Mouse (Mus musculus) kidney, embryonic 16.5 days (tissue): ENCODE measurements at regions not wholly inside any gene's neighbourhood (a gene's known extent, or its start where the extent isn't known, plus 50 kb on each side); places are given as distances from the start of the nearest gene placed in this dataset.
A peak's percentile ranks its signal among the peaks of the same experiment; 100 is the strongest.
"Not testable (repeated sequence)": the region's sequence is repeated elsewhere in the genome, so short reads cannot be mapped to it uniquely, and the experiment has no call there.

ENCODE experiments used
- ATAC-seq: fragments of 200-750 bp; cut with Nextera tagmentation; 2 replicates; pipeline ENCODE4 v1.8.0; 2017; ENCODE audit warnings: moderate TSS enrichment; ENCODE audit not compliant: low FRiP score, low TSS enrichment
- H3K27ac ChIP-seq: fragments of 300-500 bp; sonication (generic); 2 replicates; pipeline ENCODE4 v1.5.1; 2014; ENCODE audit warnings: low read length
- H3K27me3 ChIP-seq: fragments of 300-500 bp; sonication (generic); 2 replicates; pipeline ENCODE4 v1.6.1; 2014; ENCODE audit warnings: low read length, control low read depth, mixed read lengths; ENCODE audit not compliant: insufficient read depth
- H3K36me3 ChIP-seq: fragments of 300-500 bp; sonication (generic); 2 replicates; pipeline ENCODE4 v1.6.1; 2014; ENCODE audit warnings: low read length, control low read depth, mixed read lengths; ENCODE audit not compliant: insufficient read depth
- H3K4me1 ChIP-seq: fragments of 300-500 bp; sonication (generic); 2 replicates; pipeline ENCODE4 v1.6.1; 2014; ENCODE audit warnings: low read length, control low read depth, mixed read lengths; ENCODE audit not compliant: insufficient read depth
- H3K4me2 ChIP-seq: fragments of 300-500 bp; sonication (generic); replicated peaks from 2 replicates; pipeline ENCODE4 v1.6.1; 2014; ENCODE audit warnings: low read depth, low read length
- H3K4me3 ChIP-seq: fragments of 300-500 bp; sonication (generic); 2 replicates; pipeline ENCODE4 v1.5.1; 2014; ENCODE audit warnings: mild to moderate bottlenecking, low read length
- H3K9ac ChIP-seq: fragments of 300-500 bp; sonication (generic); replicated peaks from 2 replicates; pipeline ENCODE4 v1.6.1; 2014; ENCODE audit warnings: low read length
- H3K9me3 ChIP-seq: fragments of 300-500 bp; sonication (generic); 2 replicates; pipeline ENCODE4 v1.6.1; 2016; ENCODE audit warnings: low read length, control low read depth
- WGBS: fragments of 180-500 bp; shearing (Covaris S2); extraction: QIAGEN DNeasy Blood & Tissue Kit; methylation state at CpG from one replicate; pipeline ENCODE4 v1.1.7; 2014; 5-methylcytosine and 5-hydroxymethylcytosine counted together

GRCm38 (mm10) chrX:135112109-135112508 lies 65.3 kb downstream of the Gm15023 start:
- not testable (repeated sequence) for H3K9me3 ChIP-seq, H3K9ac ChIP-seq, H3K27me3 ChIP-seq, H3K4me3 ChIP-seq, H3K4me2 ChIP-seq, H3K36me3 ChIP-seq, ATAC-seq, H3K27ac ChIP-seq, H3K4me1 ChIP-seq
- 23% methylated on average over 5 of the region's 7 CpGs for WGBS

GRCm38 (mm10) chrX:135110866-135111265 lies 66.6 kb downstream of the Gm15023 start:
- not testable (repeated sequence) for H3K9me3 ChIP-seq, H3K9ac ChIP-seq, ATAC-seq, H3K4me2 ChIP-seq, H3K27ac ChIP-seq, H3K4me1 ChIP-seq, H3K36me3 ChIP-seq, H3K4me3 ChIP-seq, H3K27me3 ChIP-seq
- WGBS, result 33% methylated on average over 4 of the region's 4 CpGs

GRCm38 (mm10) chrX:135101594-135101993 lies 75.8 kb downstream of the Gm15023 start:
- Histone ChIP-seq H3K4me1 (no peaks in the 10 kb centered on the region), H3K9ac (no peak overlapping the region), H3K36me3 (no peaks in the 10 kb centered on the region), H3K4me3 (no peak overlapping the region), H3K27me3 (peaks cover 4% of the 10 kb centered on the region; the same call in 1 of the 2 replicates), H3K9me3 (no peaks in the 10 kb centered on the region), H3K27ac (no peak overlapping the region), H3K4me2 (no peak overlapping the region)
- no peak for ATAC-seq
- WGBS, result 61% methylated on average over 3 of the region's 3 CpGs

- no peak overlapping the region for H3K4me2 ChIP-seq
These were observed 79.3 kb downstream of the Gm15023 start for GRCm38 (mm10) chrX:135098101-135098500.

GRCm38 (mm10) chrX:135096206-135096605 lies 81.2 kb downstream of the Gm15023 start:
- H3K4me1 ChIP-seq, result no peaks in the 10 kb centered on the region
- H3K9me3 ChIP-seq, result no peaks in the 10 kb centered on the region
- H3K4me2 ChIP-seq, result no peak overlapping the region
- no peaks in the 10 kb centered on the region; the same call in 1 of the 2 replicates for H3K27me3 ChIP-seq
- no peak overlapping the region for H3K4me3 ChIP-seq
- 56% methylated on average over 3 of the region's 3 CpGs for WGBS
- no peaks in the 10 kb centered on the region for H3K36me3 ChIP-seq
- no peak overlapping the region for H3K27ac ChIP-seq
- no peak for ATAC-seq
- no peak overlapping the region for H3K9ac ChIP-seq

More at GRCm38 (mm10) chrX:135098101-135098500, 79.3 kb downstream of the Gm15023 start:
- Histone ChIP-seq H3K4me1 (no peaks in the 10 kb centered on the region), H3K27me3 (peaks cover 4% of the 10 kb centered on the region; the same call in 1 of the 2 replicates), H3K36me3 (no peaks in the 10 kb centered on the region), H3K4me3 (no peak overlapping the region), H3K27ac (no peak overlapping the region), H3K9ac (no peak overlapping the region), H3K9me3 (no peaks in the 10 kb centered on the region)
- no peak for ATAC-seq

- H3K9ac ChIP-seq, H3K4me2 ChIP-seq, H3K36me3 ChIP-seq, H3K27ac ChIP-seq, H3K4me1 ChIP-seq, H3K27me3 ChIP-seq, H3K9me3 ChIP-seq, H3K4me3 ChIP-seq: not testable (repeated sequence)
- WGBS, result 28% methylated on average over 2 of the region's 3 CpGs
- ATAC-seq, result peak; percentile 76; the same call in 1 of the 2 replicates
These were observed 82.1 kb upstream of the Zmat1 start for GRCm38 (mm10) chrX:135091074-135091473.

GRCm38 (mm10) chrX:135087068-135087579 lies 78.1 kb upstream of the Zmat1 start:
- peak; percentile 75 for ATAC-seq
- not testable (repeated sequence) for H3K27me3 ChIP-seq

GRCm38 (mm10) chrX:135086564-135086963 lies 77.6 kb upstream of the Zmat1 start:
- not testable (repeated sequence) for H3K4me1 ChIP-seq, H3K9me3 ChIP-seq, H3K27ac ChIP-seq, H3K27me3 ChIP-seq, H3K36me3 ChIP-seq, H3K4me3 ChIP-seq, H3K9ac ChIP-seq, H3K4me2 ChIP-seq
- peak; percentile 20; the same call in 1 of the 2 replicates for ATAC-seq
- WGBS, result 36% methylated on average over 6 of the region's 9 CpGs

More at GRCm38 (mm10) chrX:135087068-135087579, 78.1 kb upstream of the Zmat1 start:
- not testable (repeated sequence) for H3K4me3 ChIP-seq, H3K9ac ChIP-seq, H3K4me2 ChIP-seq, H3K36me3 ChIP-seq, H3K27ac ChIP-seq, H3K4me1 ChIP-seq, H3K9me3 ChIP-seq
- 32% methylated on average over 6 of the region's 7 CpGs for WGBS

GRCm38 (mm10) chrX:135085770-135086553 lies 77.0 kb upstream of the Zmat1 start:
- not testable (repeated sequence) for H3K36me3 ChIP-seq, H3K4me1 ChIP-seq, H3K27me3 ChIP-seq, H3K4me3 ChIP-seq, H3K9me3 ChIP-seq, H3K9ac ChIP-seq, H3K27ac ChIP-seq, H3K4me2 ChIP-seq
- whole genome bisulfite sequencing, result 74% methylated on average over 14 of the region's 14 CpGs
- ATAC-seq, result peak; percentile 39; the same call in 1 of the 2 replicates

- Histone ChIP-seq H3K36me3 (no peaks in the 10 kb centered on the region), H3K4me2 (no peak overlapping the region), H3K9me3 (no peaks in the 10 kb centered on the region), H3K4me1 (no peaks in the 10 kb centered on the region), H3K27ac (no peak overlapping the region), H3K4me3 (no peak overlapping the region), H3K27me3 (peaks cover 10% of the 10 kb centered on the region; the same call in 1 of the 2 replicates), H3K9ac (no peak overlapping the region)
- WGBS, result 76% methylated on average over 2 of the region's 2 CpGs
- ATAC-seq, result no peak
These were observed 71.6 kb upstream of the Zmat1 start for GRCm38 (mm10) chrX:135080380-135081158.
